Mouse (Mus musculus): ENCODE results near the gene Ncr1.
"Not testable (repeated sequence)": the region's sequence is repeated elsewhere in the genome, so short reads cannot be mapped to it uniquely, and the experiment has no call there.

Gene Ncr1

GRCm38 (mm10) chr7:4337509-4337908, at the start of gene Ncr1:
Ncr1 (plus strand) TSS chr7:4337724.
- DNase-seq (ENCODE audit: low spot score): no peak

- no peak for DNase-seq (ENCODE audit: low spot score)
Observed at GRCm38 (mm10) chr7:4292638-4293037, 44.9 kb upstream of the Ncr1 start.

GRCm38 (mm10) chr7:4297189-4297588, 40.3 kb upstream of the Ncr1 start:
- DNase-seq (ENCODE audit: low spot score): no peak

- DNase-seq (ENCODE audit: low spot score): no peak
Observed at GRCm38 (mm10) chr7:4300166-4300565, 37.4 kb upstream of the Ncr1 start.

- no peak for DNase-seq (ENCODE audit: low spot score)
Observed at GRCm38 (mm10) chr7:4303457-4303856, 34.1 kb upstream of the Ncr1 start.

GRCm38 (mm10) chr7:4313109-4313508, 24.4 kb upstream of the Ncr1 start:
- DNase-seq (ENCODE audit: low spot score): not testable (repeated sequence)

- not testable (repeated sequence) for DNase-seq (ENCODE audit: low spot score)
Observed at GRCm38 (mm10) chr7:4313531-4313930, 24.0 kb upstream of the Ncr1 start.

- no peak for DNase-seq (ENCODE audit: low spot score)
Observed at GRCm38 (mm10) chr7:4323301-4323700, 14.2 kb upstream of the Ncr1 start.

GRCm38 (mm10) chr7:4373521-4373920, 36.0 kb downstream of the Ncr1 start:
- DNase-seq (ENCODE audit: low spot score): no peak

Measured in MN1 (cell line).